Comparison of ENCODE assay signal across 8 mouse cellular contexts in the genomic region with DNA sequence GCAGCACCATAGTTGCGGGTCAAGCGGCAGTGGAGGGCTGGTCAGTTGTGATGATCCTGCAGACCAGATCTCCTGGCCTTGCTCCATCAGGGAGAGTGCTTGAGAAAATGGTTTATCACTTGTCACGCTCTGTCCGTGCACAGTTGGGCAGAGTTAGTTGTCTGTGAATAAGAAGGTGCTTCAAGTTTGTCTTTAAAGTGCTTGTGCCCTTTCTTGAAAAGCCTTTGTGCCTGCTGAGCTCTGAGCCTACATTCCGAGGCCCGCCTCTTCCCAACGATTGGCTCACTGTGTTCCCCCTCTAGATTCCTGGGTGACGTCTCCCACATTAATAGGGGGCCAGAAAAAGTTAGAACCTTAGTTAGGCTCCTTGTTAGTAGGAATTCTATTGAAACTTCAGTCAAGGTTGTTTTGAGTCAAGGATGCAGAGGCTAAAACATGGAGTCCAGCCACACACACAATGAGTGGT. TPM values are rescaled to one million over a fixed set of nuclear protein-coding genes. Genes with fewer than 3 reads are reported as not detected.
DNase-seq lines count a peak whose midpoint lies in the region; ATAC-seq and TF ChIP-seq lines count a peak whose summit lies in the region.

No protein-coding gene starts in this region.

- WGBS in heart, embryonic 16.5 days: 26% methylated on average over 8 of the region's 8 CpGs
- WGBS in forebrain, embryonic 15.5 days: 11% methylated on average over 8 of the region's 8 CpGs
- 29% methylated on average over 8 of the region's 8 CpGs for WGBS in liver, postnatal 0 days (ENCODE audit: insufficient replicate concordance)

- no peak for TF ChIP-seq CTCF in liver, postnatal 0 days (IDR thresholded peaks at IDR 0.05; ENCODE audit: low read depth)

- peak overlapping the region; percentile 91 for H3K4me2 ChIP-seq in heart, embryonic 16.5 days (ENCODE audit: low read depth, low read length)
- H3K4me2 ChIP-seq in forebrain, embryonic 15.5 days (replicated peaks): peak overlapping the region; percentile 70
- H3K4me2 ChIP-seq in liver, postnatal 0 days (ENCODE audit: low read depth, low read length): peak overlapping the region; percentile 88

- no peaks in the 10 kb centered on the region for H3K36me3 ChIP-seq in heart, embryonic 16.5 days (ENCODE audit: control insufficient read depth, insufficient read depth)
- H3K36me3 ChIP-seq in ES-E14 (ENCODE audit: control insufficient read depth, insufficient read depth, low read length, poor library complexity, severe bottlenecking): no peaks in the 10 kb centered on the region; the same call in 1 of the 2 replicates
- H3K36me3 ChIP-seq in forebrain, embryonic 15.5 days: no peaks in the 10 kb centered on the region
- peaks cover 6% of the 10 kb centered on the region; the same call in 1 of the 2 replicates for H3K36me3 ChIP-seq in liver, postnatal 0 days (replicated peaks; ENCODE audit: insufficient read depth, low read length)

- H3K27ac ChIP-seq in heart, embryonic 16.5 days (ENCODE audit: low read length): peak overlapping the region; percentile 15
- H3K27ac ChIP-seq in ES-E14 (ENCODE audit: insufficient read depth, low read depth, low read length, poor library complexity, severe bottlenecking): no peak overlapping the region
- no peak overlapping the region for H3K27ac ChIP-seq in forebrain, embryonic 15.5 days (replicated peaks)
- H3K27ac ChIP-seq in liver, postnatal 0 days (ENCODE audit: low read depth): no peak overlapping the region

- TF ChIP-seq EP300 in liver, postnatal 0 days (IDR thresholded peaks at IDR 0.05; ENCODE audit: low read depth): no peak

- H3K9me3 ChIP-seq in heart, embryonic 16.5 days (replicated peaks; ENCODE audit: control insufficient read depth, low read length): no peaks in the 10 kb centered on the region
- no peaks in the 10 kb centered on the region for H3K9me3 ChIP-seq in ES-E14 (ENCODE audit: control insufficient read depth, insufficient read depth, low read depth, low read length)
- H3K9me3 ChIP-seq in forebrain, embryonic 15.5 days: no peaks in the 10 kb centered on the region
- H3K9me3 ChIP-seq in liver, postnatal 0 days (ENCODE audit: low read length): no peaks in the 10 kb centered on the region

- peak overlapping the region; percentile 71 for H3K9ac ChIP-seq in heart, embryonic 16.5 days (ENCODE audit: low read length)
- peak overlapping the region; percentile 42 for H3K9ac ChIP-seq in ES-E14 (ENCODE audit: insufficient read depth, low read depth, low read length, poor library complexity, severe bottlenecking)
- H3K9ac ChIP-seq in forebrain, embryonic 15.5 days (replicated peaks): peak overlapping the region; percentile 47
- peak overlapping the region; percentile 68 for H3K9ac ChIP-seq in liver, postnatal 0 days (replicated peaks)

- in situ Hi-C loops in ES-E14 (cut with MboI; ENCODE audit: low sequenced_read_pairs in 2 of 2, unreplicated experiment in 2 of 2): no loop called here

- DNase-seq in heart, adult 11 months: no peak
- no peak for DNase-seq in ES-E14 (ENCODE audit: low read depth, low spot score)
- no peak for DNase-seq in liver, postnatal 0 days
- no peak for DNase-seq in layer of hippocampus, postnatal 14 days (ENCODE audit: low spot score in 2 of 2)
- DNase-seq in adrenal gland, adult 8-10 months: no peak

- peak overlapping the region; percentile 51 for H3K4me3 ChIP-seq in heart, embryonic 16.5 days (ENCODE audit: low read length)
- peak overlapping the region; percentile 60 to 61 for H3K4me3 ChIP-seq in ES-E14 (ENCODE audit: insufficient read depth in 1 of 2, low read depth in 1 of 2, low read length in 2 of 2, poor library complexity in 1 of 2, severe bottlenecking in 1 of 2)
- H3K4me3 ChIP-seq in forebrain, embryonic 15.5 days: peak overlapping the region; percentile 41
- peak overlapping the region; percentile 46 for H3K4me3 ChIP-seq in liver, postnatal 0 days (ENCODE audit: low read depth, low read length)

- H3K4me1 ChIP-seq in heart, embryonic 16.5 days (ENCODE audit: control insufficient read depth, insufficient read depth, low read length): peaks cover 35% of the 10 kb centered on the region
- peaks cover 0 to 19% of the 10 kb centered on the region in 2 experiments; a peak in 1 of 4 replicates for H3K4me1 ChIP-seq in ES-E14 (ENCODE audit: control insufficient read depth in 2 of 2, insufficient read depth in 2 of 2, low read length in 2 of 2, poor library complexity in 1 of 2)
- peaks cover 48% of the 10 kb centered on the region for H3K4me1 ChIP-seq in forebrain, embryonic 15.5 days
- H3K4me1 ChIP-seq in liver, postnatal 0 days (ENCODE audit: insufficient read depth): peaks cover 61% of the 10 kb centered on the region

- ATAC-seq in heart, embryonic 16.5 days (replicated peaks; ENCODE audit: extremely low read depth, insufficient read depth, low FRiP score): no peak
- no peak for ATAC-seq in forebrain, embryonic 15.5 days (replicated peaks)
- no peak for ATAC-seq in liver, postnatal 0 days
- no peak for ATAC-seq in inflammation-experienced regulatory T-cells, adult 6 months

- peaks cover 8% of the 10 kb centered on the region for H3K27me3 ChIP-seq in heart, embryonic 16.5 days (ENCODE audit: control insufficient read depth, insufficient read depth, low read length)
- H3K27me3 ChIP-seq in forebrain, embryonic 15.5 days: peaks cover 33% of the 10 kb centered on the region
- 0 out of 2 replicates have a peak, but pooled peaks cover 10% of the 10 kb centered on the region for H3K27me3 ChIP-seq in liver, postnatal 0 days (ENCODE audit: insufficient read depth, low read length)

TF ChIP-seq in ES-E14, 5 proteins besides CTCF, POLR2A, EP300 and RAD21:
- TF ChIP-seq CHD2 (IDR thresholded peaks at IDR 0.05; ENCODE audit: low read depth, low read length): no peak
- TF ChIP-seq HCFC1 (IDR thresholded peaks at IDR 0.05; ENCODE audit: borderline replicate concordance, insufficient read depth, low read length): no peak
- no peak for TF ChIP-seq ZC3H11A (IDR thresholded peaks at IDR 0.05; ENCODE audit: borderline replicate concordance, low read depth, low read length)
- no peak for TF ChIP-seq MAFK (IDR thresholded peaks at IDR 0.05; ENCODE audit: insufficient read depth, low read depth, low read length)
- no peak for TF ChIP-seq ZNF384 (IDR thresholded peaks at IDR 0.05; ENCODE audit: low read depth, low read length)

RNA-seq across cellular contexts. Expression of gene Rassf1, which starts 0.6 kb away (rescaled TPM):
- 54.0 and 55.3 TPM in 2 replicates for polyA plus RNA-seq in heart, embryonic 16.5 days (2015; fragmentation: Nextera tagmentation; extraction: Ambion mirVana)
- total RNA-seq in ES-E14 (2012; rRNA removed): 25.5 and 41.4 TPM in 2 replicates
- polyA plus RNA-seq in forebrain, embryonic 15.5 days (2015; fragmentation: Nextera tagmentation; extraction: Ambion mirVana): 38.9 and 41.1 TPM in 2 replicates
- polyA plus RNA-seq in liver, postnatal 0 days (2015; fragmentation: Nextera tagmentation; extraction: Ambion mirVana): 12.4 and 15.1 TPM in 2 replicates
- 10 to 100 TPM; 77.8 to 84.6 (median 82.3) TPM for polyA plus RNA-seq in inflammation-experienced regulatory T-cells, adult 6 months (2017; shearing (Covaris generic))
- 10 to 100 TPM; 14.5 to 16.0 TPM for total RNA-seq in layer of hippocampus, postnatal 14 days (2021)
- total RNA-seq in adrenal gland, adult 8-10 months (2022): 10 to 100 TPM; 16.1 to 33.1 (median 26.2) TPM

RNA-seq across cellular contexts. Expression of gene Zmynd10, which starts 4.8 kb away (rescaled TPM):
- 1.7 and 2.5 TPM in 2 replicates for polyA plus RNA-seq in heart, embryonic 16.5 days (2015; fragmentation: Nextera tagmentation; extraction: Ambion mirVana)
- 0.37 and 0.49 TPM in 2 replicates for total RNA-seq in ES-E14 (2012; rRNA removed)
- 3.7 and 4.6 TPM in 2 replicates for polyA plus RNA-seq in forebrain, embryonic 15.5 days (2015; fragmentation: Nextera tagmentation; extraction: Ambion mirVana)
- 0.59 and 0.73 TPM in 2 replicates for polyA plus RNA-seq in liver, postnatal 0 days (2015; fragmentation: Nextera tagmentation; extraction: Ambion mirVana)
- 1 to 10 TPM; 1.8 to 2.9 (median 2.1) TPM for polyA plus RNA-seq in inflammation-experienced regulatory T-cells, adult 6 months (2017; shearing (Covaris generic))
- 1 to 10 TPM; 2.0 to 3.7 TPM for total RNA-seq in layer of hippocampus, postnatal 14 days (2021)
- total RNA-seq in adrenal gland, adult 8-10 months (2022): 1 to 10 TPM in 1 of 4 experiments, under 1 TPM in 2, not detected in 1; 0.41 to 1.7 (median 0.62) TPM

RNA-seq across cellular contexts. Expression of gene Nprl2, which starts 9.9 kb away (rescaled TPM):
- polyA plus RNA-seq in heart, embryonic 16.5 days (2015; fragmentation: Nextera tagmentation; extraction: Ambion mirVana): 32.4 and 33.3 TPM in 2 replicates
- 21.2 and 30.5 TPM in 2 replicates for total RNA-seq in ES-E14 (2012; rRNA removed)
- polyA plus RNA-seq in forebrain, embryonic 15.5 days (2015; fragmentation: Nextera tagmentation; extraction: Ambion mirVana): 74.9 and 78.7 TPM in 2 replicates
- polyA plus RNA-seq in liver, postnatal 0 days (2015; fragmentation: Nextera tagmentation; extraction: Ambion mirVana): 8.5 TPM in 2 replicates
- polyA plus RNA-seq in inflammation-experienced regulatory T-cells, adult 6 months (2017; shearing (Covaris generic)): 10 to 100 TPM; 48.4 to 55.1 (median 54.4) TPM
- total RNA-seq in layer of hippocampus, postnatal 14 days (2021): 10 to 100 TPM; 28.7 to 34.5 TPM
- total RNA-seq in adrenal gland, adult 8-10 months (2022): 10 to 100 TPM; 30.3 to 35.9 (median 32.0) TPM

RNA-seq across cellular contexts. Expression of gene Cyb561d2, which starts 9.9 kb away (rescaled TPM):
- polyA plus RNA-seq in heart, embryonic 16.5 days (2015; fragmentation: Nextera tagmentation; extraction: Ambion mirVana): 17.7 and 18.5 TPM in 2 replicates
- 25.3 and 35.2 TPM in 2 replicates for total RNA-seq in ES-E14 (2012; rRNA removed)
- 34.7 and 36.0 TPM in 2 replicates for polyA plus RNA-seq in forebrain, embryonic 15.5 days (2015; fragmentation: Nextera tagmentation; extraction: Ambion mirVana)
- polyA plus RNA-seq in liver, postnatal 0 days (2015; fragmentation: Nextera tagmentation; extraction: Ambion mirVana): 18.5 and 19.6 TPM in 2 replicates
- polyA plus RNA-seq in inflammation-experienced regulatory T-cells, adult 6 months (2017; shearing (Covaris generic)): 10 to 100 TPM; 66.5 to 78.0 (median 67.2) TPM
- 10 to 100 TPM; 16.7 to 17.8 TPM for total RNA-seq in layer of hippocampus, postnatal 14 days (2021)
- 10 to 100 TPM; 21.1 to 28.3 (median 25.1) TPM for total RNA-seq in adrenal gland, adult 8-10 months (2022)

RNA-seq across cellular contexts. Expression of gene Tusc2, which starts 11.1 kb away (rescaled TPM):
- 44.3 and 44.7 TPM in 2 replicates for polyA plus RNA-seq in heart, embryonic 16.5 days (2015; fragmentation: Nextera tagmentation; extraction: Ambion mirVana)
- total RNA-seq in ES-E14 (2012; rRNA removed): 14.0 and 14.2 TPM in 2 replicates
- polyA plus RNA-seq in forebrain, embryonic 15.5 days (2015; fragmentation: Nextera tagmentation; extraction: Ambion mirVana): 96.7 and 97.5 TPM in 2 replicates
- polyA plus RNA-seq in liver, postnatal 0 days (2015; fragmentation: Nextera tagmentation; extraction: Ambion mirVana): 34.3 and 35.9 TPM in 2 replicates
- polyA plus RNA-seq in inflammation-experienced regulatory T-cells, adult 6 months (2017; shearing (Covaris generic)): 1 to 10 TPM; 5.3 to 8.5 (median 7.7) TPM
- total RNA-seq in layer of hippocampus, postnatal 14 days (2021): 10 to 100 TPM; 63.0 to 64.1 TPM
- total RNA-seq in adrenal gland, adult 8-10 months (2022): 10 to 100 TPM; 55.1 to 64.1 (median 61.8) TPM
